Mouse (Mus musculus) liver, postnatal 0 days (tissue): Measurements from ENCODE around the gene Map2k1.

Experiments
- CTCF ChIP-seq: sonication (generic); IDR thresholded peaks from 2 replicates; pipeline ENCODE4 v1.5.1; 2016; ENCODE audit warnings: antibody characterized with exemption, low read depth
- EP300 ChIP-seq: IDR thresholded peaks from 2 replicates; pipeline ENCODE4 v1.6.1; 2016; ENCODE audit warnings: antibody characterized with exemption, low read depth, mild to moderate bottlenecking

DNA sequence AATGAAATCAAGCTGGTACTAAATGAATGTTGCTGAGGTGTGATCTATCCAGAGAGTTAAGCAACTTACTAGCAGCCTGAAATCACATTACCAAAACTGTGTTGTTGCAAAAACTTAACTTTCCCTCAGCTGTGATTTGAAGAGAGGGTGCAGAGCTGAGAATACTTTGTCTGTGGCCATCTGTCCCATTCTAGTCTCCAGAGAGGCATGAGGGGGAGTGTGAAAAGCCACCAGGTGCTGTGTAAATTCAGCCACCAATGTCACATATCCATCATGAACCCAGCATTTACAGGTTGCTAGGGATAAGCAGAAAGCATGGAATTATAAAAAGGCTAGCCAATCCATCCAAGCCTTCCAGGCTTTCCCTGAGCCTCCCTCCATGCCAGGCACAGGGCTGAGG is 24.5 kb downstream of the Map2k1 start:
- TF ChIP-seq EP300 (no peak), CTCF (no peak)
